ENCODE assay signal across 9 mouse cellular contexts in genomic region chr16:93454080-93454997, GRCm38 (mm10).
DNase-seq lines count a peak whose midpoint lies in the region; ATAC-seq and TF ChIP-seq lines count a peak whose summit lies in the region.
"Had no signal": no experiment of that assay in that cellular context is flagged by ENCODE, and none has a peak within 500 bp of the region (broad histone marks: within the 10 kb centered on the region; RNA-seq: fewer than 3 reads in every experiment).

No protein-coding gene starts in this region.

- H3K27me3 ChIP-seq in G1E (ENCODE audit: insufficient read depth, low read length) = peaks cover 39% of the 10 kb centered on the region
- peaks cover 43% of the 10 kb centered on the region for H3K27me3 ChIP-seq in embryonic facial prominence, embryonic 10.5 days (replicated peaks; ENCODE audit: low read depth, poor library complexity, severe bottlenecking)
- H3K27me3 ChIP-seq in heart, postnatal 0 days (ENCODE audit: control insufficient read depth, insufficient read depth, low read length) = peaks cover 7% of the 10 kb centered on the region; the same call in 1 of the 2 replicates
- H3K27me3 ChIP-seq in small intestine, adult 2 months (ENCODE audit: control insufficient read depth, insufficient read depth, low read length) = no peaks in the 10 kb centered on the region

- no peak overlapping the region for H3K27ac ChIP-seq in embryonic facial prominence, embryonic 10.5 days (replicated peaks)
- H3K27ac ChIP-seq in heart, postnatal 0 days (ENCODE audit: low read depth) = no peak overlapping the region
- H3K27ac ChIP-seq in small intestine, adult 2 months (ENCODE audit: insufficient read depth, low read depth, low read length) = no peak overlapping the region

- 30% methylated on average over 8 of the region's 8 CpGs for WGBS in embryonic facial prominence, embryonic 10.5 days
- WGBS in heart, postnatal 0 days = 22% methylated on average over 8 of the region's 8 CpGs
- 21% methylated on average over 8 of the region's 8 CpGs for WGBS in small intestine, adult 2 months

- TF ChIP-seq POLR2A in small intestine, adult 2 months (IDR thresholded peaks at IDR 0.05; ENCODE audit: low read depth, low read length) = no peak

- no peak overlapping the region for H3K4me2 ChIP-seq in heart, postnatal 0 days (ENCODE audit: low read depth, low read length)

- ATAC-seq in G1E (ENCODE audit: extremely low read depth, insufficient number of reproducible peaks, low FRiP score, poor library complexity, severe bottlenecking) = no peak
- ATAC-seq in heart, postnatal 0 days (ENCODE audit: insufficient read depth, low read depth) = peak; percentile 39; the same call in 1 of the 2 replicates

- no peaks in the 10 kb centered on the region for H3K4me1 ChIP-seq in G1E (ENCODE audit: insufficient read depth, low read depth, low read length)
- peaks cover 47% of the 10 kb centered on the region for H3K4me1 ChIP-seq in embryonic facial prominence, embryonic 10.5 days
- 0 out of 2 replicates have a peak, but pooled peaks cover 6% of the 10 kb centered on the region for H3K4me1 ChIP-seq in heart, postnatal 0 days (ENCODE audit: control insufficient read depth, insufficient read depth)
- H3K4me1 ChIP-seq in small intestine, adult 2 months (ENCODE audit: control insufficient read depth, insufficient read depth, insufficient read length, low read length) = no peaks in the 10 kb centered on the region

- H3K4me3 ChIP-seq in G1E (ENCODE audit: low read depth, low read length) = no peak overlapping the region
- no peak overlapping the region for H3K4me3 ChIP-seq in embryonic facial prominence, embryonic 10.5 days
- no peak overlapping the region for H3K4me3 ChIP-seq in heart, postnatal 0 days (ENCODE audit: low read depth, low read length)
- no peak overlapping the region for H3K4me3 ChIP-seq in small intestine, adult 2 months (ENCODE audit: low read depth, low read length)
- H3K4me3 ChIP-seq: megakaryocyte, embryonic 14.5 days had no signal

- TF ChIP-seq CTCF in G1E (IDR thresholded peaks at IDR 0.05; ENCODE audit: low read depth, low read length) = peak; percentile 80
- peak; percentile 97 for TF ChIP-seq CTCF in heart, postnatal 0 days (IDR thresholded peaks at IDR 0.05; ENCODE audit: low read depth)
- TF ChIP-seq CTCF in small intestine, adult 2 months (IDR thresholded peaks at IDR 0.05; ENCODE audit: extremely low read depth, insufficient read length, insufficient replicate concordance, low read depth, low read length) = peak; percentile 98; the same call in 1 of the 2 replicates

- no peak overlapping the region for H3K9ac ChIP-seq in heart, postnatal 0 days (replicated peaks; ENCODE audit: low read depth, low read length)

- no peaks in the 10 kb centered on the region for H3K9me3 ChIP-seq in G1E (replicated peaks)
- H3K9me3 ChIP-seq in embryonic facial prominence, embryonic 10.5 days = no peaks in the 10 kb centered on the region
- no peaks in the 10 kb centered on the region for H3K9me3 ChIP-seq in heart, postnatal 0 days (replicated peaks; ENCODE audit: control insufficient read depth, low read length)
- H3K9me3 ChIP-seq: megakaryocyte, embryonic 14.5 days had no signal

- DNase-seq in G1E (ENCODE audit: low spot score) = peak; percentile 60
- peak; percentile 89 for DNase-seq in adrenal gland, postnatal 14 days
- DNase-seq in embryonic facial prominence, embryonic 10.5 days (ENCODE audit: low spot score) = peak; percentile 89
- DNase-seq in heart, postnatal 0 days (ENCODE audit: low spot score) = peak; percentile 80
- peak; percentile 87 for DNase-seq in layer of hippocampus, postnatal 10 days (ENCODE audit: low spot score in 2 of 2)
- DNase-seq in lung, postnatal 36 days = peak; percentile 92
- DNase-seq in yolk sac, embryonic 10.5 days (ENCODE audit: low spot score) = peak; percentile 66

- no peaks in the 10 kb centered on the region for H3K36me3 ChIP-seq in G1E (replicated peaks)
- H3K36me3 ChIP-seq in embryonic facial prominence, embryonic 10.5 days (replicated peaks) = no peaks in the 10 kb centered on the region
- no peaks in the 10 kb centered on the region for H3K36me3 ChIP-seq in heart, postnatal 0 days (replicated peaks; ENCODE audit: control insufficient read depth, insufficient read depth, low read length)
- no peaks in the 10 kb centered on the region for H3K36me3 ChIP-seq in small intestine, adult 2 months (ENCODE audit: control insufficient read depth, insufficient read depth, low read length)

- TF ChIP-seq EP300 in heart, postnatal 0 days (IDR thresholded peaks at IDR 0.05; ENCODE audit: low read depth) = no peak
